Mouse (Mus musculus) limb, embryonic 15.5 days (tissue): Measurements from ENCODE around the gene Ugt1a1. TPM values are rescaled to one million over a fixed set of nuclear protein-coding genes. Genes with fewer than 3 reads are reported as not detected.

Experiments
- ATAC-seq: fragments of 200-750 bp; cut with Nextera tagmentation; 2 replicates; pipeline ENCODE4 v1.8.0; 2017; ENCODE audit warnings: low read depth, moderate TSS enrichment; ENCODE audit not compliant: insufficient number of reproducible peaks, low FRiP score, low TSS enrichment
- H3K27ac ChIP-seq: fragments of 300-500 bp; sonication (generic); 2 replicates; pipeline ENCODE4 v1.5.1; 2015; ENCODE audit warnings: moderate library complexity, mild to moderate bottlenecking, inconsistent platforms
- H3K27me3 ChIP-seq: fragments of 300-500 bp; sonication (generic); 2 replicates; pipeline ENCODE4 v1.6.1; 2015; ENCODE audit warnings: inconsistent platforms
- H3K36me3 ChIP-seq: fragments of 300-500 bp; sonication (generic); 2 replicates; pipeline ENCODE4 v1.6.1; 2015; ENCODE audit warnings: inconsistent platforms
- H3K4me1 ChIP-seq: fragments of 300-500 bp; sonication (generic); 2 replicates; pipeline ENCODE4 v1.6.1; 2015; ENCODE audit warnings: inconsistent platforms
- H3K4me2 ChIP-seq: fragments of 300-500 bp; sonication (generic); 2 replicates; pipeline ENCODE4 v1.6.1; 2015; ENCODE audit warnings: mild to moderate bottlenecking, inconsistent platforms
- H3K4me3 ChIP-seq: fragments of 300-500 bp; sonication (generic); 2 replicates; pipeline ENCODE4 v1.5.1; 2015; ENCODE audit warnings: mild to moderate bottlenecking, inconsistent platforms
- H3K9ac ChIP-seq: fragments of 300-500 bp; sonication (generic); 2 replicates; pipeline ENCODE4 v1.6.1; 2015; ENCODE audit warnings: inconsistent platforms
- H3K9me3 ChIP-seq: fragments of 300-500 bp; sonication (generic); 2 replicates; pipeline ENCODE4 v1.6.1; 2016; ENCODE audit warnings: inconsistent platforms
- WGBS: fragments of 180-500 bp; shearing (Covaris S2); methylation state at CpG from one replicate; pipeline ENCODE4 v1.1.7; 2015; 5-methylcytosine and 5-hydroxymethylcytosine counted together
- polyA plus RNA-seq: library from polyadenylated mRNA; unstranded; fragments of >200 nt; fragmentation: Nextera tagmentation; extraction: Ambion mirVana; gene quantifications from 2 replicates; pipeline ENCODE4 v1.2.1, GENCODE M21; 2015

The Ugt1a1 gene
- polyA plus RNA-seq, 1 experiment from 2014 or later = 10.8 TPM

DNA sequence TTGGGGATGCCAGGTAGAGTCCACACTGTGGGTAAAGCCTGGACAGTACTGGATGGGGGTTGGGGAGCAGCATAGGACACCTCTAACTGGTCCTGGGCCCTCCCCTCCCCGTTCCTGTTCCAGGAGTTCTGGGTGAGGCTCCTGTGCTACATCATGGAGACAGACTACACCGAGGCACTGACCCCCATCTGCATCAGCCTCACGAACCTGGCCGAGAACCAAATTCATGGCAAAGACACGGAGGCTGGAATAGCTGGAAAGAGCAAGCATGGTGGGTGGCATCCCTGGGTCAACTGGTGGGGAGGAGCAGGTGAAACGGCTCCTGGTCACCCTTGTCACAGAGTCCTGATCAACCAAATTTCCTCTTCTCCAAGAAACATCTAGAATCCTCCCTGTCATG lies 27.0 kb downstream of the Ugt1a1 start:
- WGBS = 77% methylated on average over 6 of the region's 6 CpGs
- H3K36me3 ChIP-seq = no peaks in the 10 kb centered on the region
- ATAC-seq = no peak

DNA sequence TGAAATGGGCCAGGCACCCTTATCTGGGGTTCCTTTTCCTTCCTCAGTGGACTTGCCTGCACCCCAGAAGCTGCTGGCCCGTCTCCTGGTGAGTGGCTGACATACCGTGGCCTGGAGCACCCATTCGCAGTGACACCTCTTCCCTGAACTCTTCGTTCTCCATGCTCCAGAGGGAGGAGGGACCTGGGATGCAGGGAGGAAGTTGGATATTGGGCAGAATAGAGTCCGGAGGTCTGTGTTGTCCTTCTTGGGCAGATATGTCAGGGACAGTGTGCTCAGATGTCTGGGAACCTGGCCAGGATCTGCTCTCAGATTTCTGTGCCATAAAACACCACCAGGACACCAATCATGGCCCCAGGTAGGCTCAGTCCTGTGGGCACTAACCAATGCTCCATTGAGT lies 28.3 kb downstream of the Ugt1a1 start:
- Histone ChIP-seq H3K4me1 (no peaks in the 10 kb centered on the region), H3K27me3 (no peaks in the 10 kb centered on the region), H3K4me3 (no peak overlapping the region), H3K9ac (no peak overlapping the region), H3K4me2 (no peak overlapping the region), H3K36me3 (no peaks in the 10 kb centered on the region), H3K27ac (no peak overlapping the region), H3K9me3 (peaks cover 58% of the 10 kb centered on the region)
- ATAC-seq = no peak
- 73% methylated on average over 5 of the region's 5 CpGs for WGBS

More for the DNA sequence above, 27.0 kb downstream of the Ugt1a1 start:
- Histone ChIP-seq H3K9ac (no peak overlapping the region), H3K27ac (no peak overlapping the region), H3K4me3 (no peak overlapping the region), H3K27me3 (no peaks in the 10 kb centered on the region), H3K4me2 (no peak overlapping the region), H3K9me3 (peaks cover 59% of the 10 kb centered on the region), H3K4me1 (no peaks in the 10 kb centered on the region)

DNA sequence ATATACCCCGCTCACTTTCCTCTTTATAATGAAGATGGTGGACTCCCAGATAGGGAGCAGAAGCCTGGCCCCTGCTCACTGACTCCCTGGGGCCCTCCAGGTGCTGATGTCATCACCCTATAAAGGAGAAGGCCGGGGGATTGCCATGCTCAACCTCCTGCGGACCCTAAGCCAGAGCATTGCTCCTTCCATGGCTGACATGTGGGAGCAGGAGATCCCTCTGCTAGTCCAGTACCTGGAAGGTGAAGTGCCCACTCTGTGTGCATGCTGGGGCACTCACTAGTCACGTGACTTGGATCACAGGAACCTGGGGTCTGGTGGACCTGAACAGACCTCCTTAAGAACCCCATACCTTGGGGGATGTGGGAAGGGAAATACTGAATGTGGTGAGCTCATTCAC lies 28.8 kb downstream of the Ugt1a1 start:
- Histone ChIP-seq H3K27me3 (no peaks in the 10 kb centered on the region), H3K4me3 (no peak overlapping the region), H3K9me3 (peaks cover 57% of the 10 kb centered on the region), H3K4me1 (no peaks in the 10 kb centered on the region), H3K27ac (no peak overlapping the region), H3K36me3 (no peaks in the 10 kb centered on the region), H3K9ac (no peak overlapping the region), H3K4me2 (no peak overlapping the region)
- WGBS = 71% methylated on average over 4 of the region's 4 CpGs
- ATAC-seq = no peak

DNA sequence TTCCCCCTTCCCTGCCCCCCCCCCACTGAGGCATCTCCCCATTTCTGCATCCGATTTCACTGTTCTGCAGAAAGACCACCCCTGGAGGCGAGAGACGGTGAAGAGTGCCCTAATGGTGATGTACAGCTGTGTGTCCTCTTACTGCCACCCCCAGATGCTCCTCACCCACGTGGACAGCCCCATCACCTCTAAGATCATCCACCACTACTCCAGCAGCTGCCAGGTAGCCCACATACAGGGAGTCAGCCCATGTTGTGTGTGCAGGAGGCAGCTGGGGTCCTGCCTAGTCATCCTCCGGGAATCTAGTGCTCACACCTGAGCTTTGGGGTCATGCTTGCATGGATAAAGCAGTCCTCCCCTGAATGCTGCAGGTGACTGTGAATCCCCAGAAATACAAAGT lies 32.1 kb downstream of the Ugt1a1 start:
- no peaks in the 10 kb centered on the region for H3K36me3 ChIP-seq
- peaks cover 63% of the 10 kb centered on the region for H3K9me3 ChIP-seq
- H3K9ac ChIP-seq = no peak overlapping the region
- ATAC-seq = no peak
- no peak overlapping the region for H3K27ac ChIP-seq
- no peak overlapping the region for H3K4me2 ChIP-seq
- no peaks in the 10 kb centered on the region for H3K4me1 ChIP-seq
- no peaks in the 10 kb centered on the region for H3K27me3 ChIP-seq
- WGBS = 64% methylated on average over 5 of the region's 5 CpGs
- H3K4me3 ChIP-seq = no peak overlapping the region

DNA sequence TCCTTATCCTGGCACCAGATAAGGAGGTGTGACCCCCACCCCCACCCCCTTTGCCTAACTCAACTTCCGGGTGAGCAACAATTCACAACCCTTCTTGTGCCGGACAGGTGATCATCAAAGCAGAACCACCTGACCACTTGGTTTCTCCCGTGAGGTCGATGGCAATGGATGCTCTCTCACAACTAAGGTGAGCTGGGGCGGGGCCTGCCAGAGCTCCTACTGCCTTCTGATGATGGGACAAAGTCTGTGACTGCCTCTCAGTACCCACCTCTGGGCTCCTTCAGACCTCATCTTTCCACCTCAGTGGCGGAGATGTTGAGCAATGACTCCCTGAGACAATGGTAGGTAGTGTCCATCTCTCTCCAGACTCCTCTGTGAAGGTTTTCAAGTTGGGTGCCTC lies 34.1 kb downstream of the Ugt1a1 start:
- no peak for ATAC-seq
- Histone ChIP-seq H3K27ac (no peak overlapping the region), H3K9ac (no peak overlapping the region), H3K4me3 (no peak overlapping the region), H3K4me1 (no peaks in the 10 kb centered on the region), H3K4me2 (no peak overlapping the region), H3K9me3 (peaks cover 62% of the 10 kb centered on the region), H3K27me3 (no peaks in the 10 kb centered on the region), H3K36me3 (no peaks in the 10 kb centered on the region)
- WGBS = 78% methylated on average over 6 of the region's 6 CpGs

DNA sequence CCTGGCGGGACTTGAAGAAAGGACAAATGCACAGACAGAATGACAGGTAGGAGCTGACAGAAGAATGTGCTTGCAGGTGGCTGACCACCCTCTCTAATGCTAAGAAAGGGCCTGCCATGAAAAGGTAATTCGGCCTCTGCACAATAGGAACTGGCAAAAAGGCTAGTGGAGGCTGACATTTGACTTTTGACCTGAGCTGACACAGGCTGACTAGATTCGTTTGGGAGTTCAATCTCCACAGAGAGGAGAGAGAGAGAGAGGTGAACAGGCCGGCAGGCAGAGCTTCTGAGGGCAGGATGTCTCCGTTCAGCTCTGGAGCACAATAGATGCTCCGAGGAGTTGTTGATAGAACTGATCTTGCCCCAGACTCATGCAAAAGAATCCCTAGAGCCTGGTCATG lies 34.6 kb downstream of the Ugt1a1 start:
- WGBS = 48% methylated on average over 6 of the region's 6 CpGs
- H3K27ac ChIP-seq = no peak overlapping the region
- H3K4me2 ChIP-seq = no peak overlapping the region
- H3K9me3 ChIP-seq = peaks cover 64% of the 10 kb centered on the region
- H3K4me1 ChIP-seq = no peaks in the 10 kb centered on the region
- H3K4me3 ChIP-seq = no peak overlapping the region
- H3K9ac ChIP-seq = no peak overlapping the region
- H3K27me3 ChIP-seq = no peaks in the 10 kb centered on the region
- H3K36me3 ChIP-seq = no peaks in the 10 kb centered on the region
- ATAC-seq = no peak

DNA sequence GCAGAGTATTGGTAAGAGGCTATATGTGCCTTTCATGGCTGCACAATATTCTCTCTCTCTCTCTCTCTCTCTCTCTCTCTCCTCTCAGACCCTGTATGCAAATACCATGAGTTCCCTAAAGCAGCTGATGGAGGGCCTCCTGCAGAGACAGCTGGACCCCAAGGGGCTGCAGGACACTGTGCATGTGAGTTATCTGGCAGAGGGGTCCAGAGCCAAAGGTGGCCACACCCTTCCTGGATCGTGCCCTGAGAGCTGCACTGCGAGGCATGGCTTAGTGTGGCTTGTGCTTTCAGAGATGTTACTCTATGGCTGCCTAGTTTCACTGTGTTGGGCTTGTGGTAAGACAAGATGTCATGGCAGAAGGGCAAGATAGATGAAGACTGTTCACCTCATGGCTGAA lies 35.9 kb downstream of the Ugt1a1 start:
- Histone ChIP-seq H3K9ac (no peak overlapping the region), H3K4me2 (no peak overlapping the region), H3K9me3 (peaks cover 71% of the 10 kb centered on the region), H3K4me3 (no peak overlapping the region), H3K4me1 (no peaks in the 10 kb centered on the region), H3K36me3 (no peaks in the 10 kb centered on the region), H3K27me3 (no peaks in the 10 kb centered on the region), H3K27ac (no peak overlapping the region)
- 46% methylated on average over 2 of the region's 2 CpGs for WGBS
- ATAC-seq = no peak

DNA sequence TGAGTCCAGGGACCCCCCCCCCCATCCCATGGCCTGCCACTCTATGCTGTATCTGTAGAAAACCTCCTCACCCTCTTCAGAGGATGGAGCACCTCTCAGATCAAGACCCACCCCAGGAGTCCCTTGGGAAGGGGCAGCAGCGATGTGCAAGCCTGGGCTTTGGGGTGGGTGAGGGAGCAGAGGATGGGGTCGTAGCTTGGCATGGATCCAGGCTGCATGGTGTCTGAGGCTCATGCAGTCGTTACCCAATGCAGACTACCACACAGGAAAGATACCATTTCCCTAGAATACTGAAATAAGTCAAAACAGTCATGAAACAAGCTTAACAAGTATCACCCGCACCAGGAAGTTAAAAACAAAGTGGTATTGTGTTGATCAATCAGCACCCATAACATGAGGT lies 36.9 kb downstream of the Ugt1a1 start:
- Histone ChIP-seq H3K4me2 (no peak overlapping the region), H3K9me3 (peaks cover 68% of the 10 kb centered on the region), H3K27me3 (no peaks in the 10 kb centered on the region), H3K4me3 (no peak overlapping the region), H3K36me3 (no peaks in the 10 kb centered on the region), H3K27ac (no peak overlapping the region), H3K9ac (no peak overlapping the region), H3K4me1 (no peaks in the 10 kb centered on the region)
- 64% methylated on average over 4 of the region's 4 CpGs for WGBS
- ATAC-seq = 0 out of 2 replicates have a peak, but pooled peaks have one; percentile 3

DNA sequence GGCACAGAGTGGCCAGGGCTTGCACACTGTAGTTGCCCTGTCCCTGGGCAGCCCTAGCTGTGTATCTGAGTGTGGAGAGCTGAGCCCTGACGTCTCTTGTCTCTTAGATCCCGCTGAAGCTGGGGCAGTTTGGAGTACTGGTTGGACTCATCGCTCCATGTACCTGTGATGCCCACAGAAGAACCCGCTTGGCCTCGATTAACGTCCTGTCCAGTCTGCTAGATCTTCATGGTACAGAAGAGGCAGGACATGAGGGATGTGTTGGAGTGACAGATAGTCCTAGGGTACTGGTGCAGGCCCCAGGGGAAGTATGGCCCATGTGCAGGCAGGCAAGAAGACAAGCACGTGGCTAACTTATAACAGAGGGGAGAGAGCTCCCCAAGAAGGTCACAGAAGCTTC lies 37.8 kb downstream of the Ugt1a1 start:
- H3K9me3 ChIP-seq = peaks cover 66% of the 10 kb centered on the region
- no peaks in the 10 kb centered on the region for H3K36me3 ChIP-seq
- no peak overlapping the region for H3K4me3 ChIP-seq
- no peaks in the 10 kb centered on the region for H3K27me3 ChIP-seq
- WGBS = 77% methylated on average over 7 of the region's 7 CpGs
- no peak overlapping the region for H3K4me2 ChIP-seq
- H3K27ac ChIP-seq = no peak overlapping the region
- no peaks in the 10 kb centered on the region for H3K4me1 ChIP-seq
- no peak for ATAC-seq
- no peak overlapping the region for H3K9ac ChIP-seq

DNA sequence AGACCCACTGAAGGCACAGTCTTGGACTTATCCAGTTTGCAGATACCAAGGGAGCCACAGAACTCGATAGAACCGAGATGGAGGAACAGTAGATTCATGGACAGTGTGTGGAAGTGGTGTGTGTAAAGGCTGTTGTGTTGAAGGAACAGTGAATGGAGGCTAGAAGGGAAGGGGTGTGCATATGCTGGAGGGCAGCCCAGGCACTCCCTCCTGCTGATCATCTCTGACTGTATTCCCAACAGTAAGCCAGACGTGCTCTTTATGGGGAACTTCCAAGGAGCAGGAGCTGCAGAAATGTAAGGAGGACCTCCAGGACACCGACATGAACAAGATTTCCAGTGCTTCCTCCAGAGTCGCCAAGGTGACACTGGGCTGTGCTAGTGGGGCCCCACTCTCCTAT lies 38.3 kb downstream of the Ugt1a1 start:
- ATAC-seq = no peak
- Histone ChIP-seq H3K9me3 (peaks cover 63% of the 10 kb centered on the region), H3K4me3 (no peak overlapping the region), H3K4me2 (no peak overlapping the region), H3K27ac (no peak overlapping the region), H3K27me3 (no peaks in the 10 kb centered on the region), H3K9ac (no peak overlapping the region), H3K4me1 (no peaks in the 10 kb centered on the region), H3K36me3 (no peaks in the 10 kb centered on the region)
- 80% methylated on average over 5 of the region's 5 CpGs for WGBS

DNA sequence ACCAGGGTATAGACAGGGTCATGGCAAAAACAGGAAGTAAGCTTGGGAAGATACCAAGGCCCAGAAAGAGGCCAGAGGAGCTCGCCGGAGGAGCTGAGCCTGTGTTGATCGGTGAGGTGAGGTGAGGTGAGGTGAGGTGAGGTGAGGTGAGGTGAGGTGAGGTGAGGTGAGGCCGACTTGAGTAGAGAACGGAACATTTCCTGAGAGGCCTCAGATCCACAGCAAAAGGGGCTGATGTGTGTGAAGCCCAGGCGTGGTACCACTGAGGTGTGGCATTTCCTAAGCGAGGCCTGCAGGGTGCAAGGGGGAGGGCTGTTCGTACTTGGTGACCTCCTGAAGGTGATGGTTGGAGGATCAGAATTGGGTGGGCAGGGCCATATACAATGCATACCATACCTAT lies 41.3 kb downstream of the Ugt1a1 start:
- H3K4me1 ChIP-seq = no peaks in the 10 kb centered on the region; the same call in 1 of the 2 replicates
- no peak overlapping the region for H3K9ac ChIP-seq
- no peak overlapping the region for H3K4me3 ChIP-seq
- peaks cover 44% of the 10 kb centered on the region for H3K9me3 ChIP-seq
- no peaks in the 10 kb centered on the region for H3K27me3 ChIP-seq
- no peak; the same call in 1 of the 2 replicates for ATAC-seq
- H3K27ac ChIP-seq = no peak overlapping the region
- H3K4me2 ChIP-seq = no peak overlapping the region
- H3K36me3 ChIP-seq = no peaks in the 10 kb centered on the region
- 70% methylated on average over 8 of the region's 8 CpGs for WGBS

DNA sequence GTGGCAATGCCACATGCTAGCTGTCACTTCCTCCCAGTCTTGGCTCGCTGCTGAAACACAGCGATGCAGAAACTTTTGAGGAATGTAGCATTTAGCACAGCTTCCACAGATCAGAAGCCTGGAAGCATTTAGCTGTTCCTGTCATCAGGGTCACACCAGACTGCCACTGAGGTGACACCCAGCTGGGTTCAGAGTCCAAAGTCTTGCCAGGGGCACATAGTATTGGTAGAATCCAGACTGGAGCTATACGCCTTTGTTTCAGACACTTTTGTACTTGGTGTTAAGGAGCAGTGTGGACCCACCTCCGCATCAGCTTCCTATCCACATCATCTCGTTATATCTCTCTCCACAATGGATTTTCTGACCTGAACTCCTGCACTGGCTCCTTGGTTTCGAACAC lies 41.8 kb downstream of the Ugt1a1 start:
- no peak for ATAC-seq
- H3K36me3 ChIP-seq = no peaks in the 10 kb centered on the region
- no peaks in the 10 kb centered on the region for H3K27me3 ChIP-seq
- peaks cover 44% of the 10 kb centered on the region for H3K9me3 ChIP-seq
- no peak overlapping the region for H3K27ac ChIP-seq
- no peak overlapping the region for H3K4me3 ChIP-seq
- H3K4me1 ChIP-seq = no peaks in the 10 kb centered on the region; the same call in 1 of the 2 replicates
- 71% methylated on average over 6 of the region's 6 CpGs for WGBS
- no peak overlapping the region for H3K9ac ChIP-seq
- H3K4me2 ChIP-seq = no peak overlapping the region

DNA sequence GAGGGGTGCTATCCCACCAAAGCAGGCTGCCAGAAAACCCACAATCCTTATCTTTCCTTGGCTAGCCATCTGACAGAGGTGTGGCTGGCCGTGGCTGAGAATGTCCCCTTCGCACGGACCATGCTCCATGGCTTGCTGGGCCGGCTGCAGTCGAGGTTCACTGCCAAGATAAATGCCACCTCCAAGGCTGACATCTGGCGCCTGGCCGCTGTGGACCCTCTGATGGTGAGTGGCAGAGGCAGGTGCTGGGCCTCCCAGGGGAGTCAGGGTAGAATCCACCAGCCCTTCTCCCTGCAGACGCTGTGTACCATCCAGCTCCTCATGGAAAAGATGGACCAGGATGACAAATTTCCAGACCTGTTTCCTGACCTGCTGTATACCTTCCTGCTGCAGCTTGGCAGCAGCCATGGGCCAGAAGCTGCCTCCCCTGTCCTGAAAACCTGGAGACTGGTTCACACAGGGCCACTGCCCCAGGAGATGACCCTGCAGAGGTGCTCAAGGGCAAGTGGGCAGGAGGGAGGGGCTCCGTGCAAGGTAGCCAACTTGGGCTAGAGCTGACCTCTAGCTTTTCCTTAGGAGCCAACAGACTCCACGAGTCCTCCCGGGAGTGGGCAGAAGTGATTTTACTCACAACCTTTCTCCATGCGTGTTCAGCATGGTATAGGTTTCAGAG lies 43.2 kb downstream of the Ugt1a1 start:
- Histone ChIP-seq H3K4me1 (peaks cover 7% of the 10 kb centered on the region), H3K27ac (no peak overlapping the region), H3K4me3 (no peak overlapping the region), H3K9ac (no peak overlapping the region), H3K9me3 (peaks cover 32% of the 10 kb centered on the region), H3K36me3 (peaks cover 9% of the 10 kb centered on the region), H3K4me2 (no peak overlapping the region), H3K27me3 (no peaks in the 10 kb centered on the region)
- ATAC-seq = 0 out of 2 replicates have a peak, but pooled peaks have one; percentile 0
- WGBS = 85% methylated on average over 12 of the region's 12 CpGs
